Mouse (Mus musculus) urinary bladder, postnatal 10 days (tissue): ENCODE measurements at regions not wholly inside any gene's neighbourhood (a gene's known extent, or its start where the extent isn't known, plus 50 kb on each side); places are given as distances from the start of the nearest gene placed in this dataset.

Experiments used
- DNase-seq: peaks from one replicate; pipeline ENCODE4 v3.0.0; 2022; ENCODE audit warnings: low spot score

GRCm38 (mm10) chr5:126335091-126335490 lies 803.5 kb downstream of the Tmem132b start:
- DNase-seq, result no peak

- no peak for DNase-seq
Measured at GRCm38 (mm10) chr5:126335553-126336520, 804.3 kb downstream of the Tmem132b start.

- no peak for DNase-seq
Measured at GRCm38 (mm10) chr5:126337884-126338283, 806.3 kb downstream of the Tmem132b start.

- no peak for DNase-seq
Measured at GRCm38 (mm10) chr5:126343570-126343969, 812.0 kb downstream of the Tmem132b start.

GRCm38 (mm10) chr5:126350936-126351335 lies 819.4 kb downstream of the Tmem132b start:
- no peak for DNase-seq

- DNase-seq, result no peak
Measured at GRCm38 (mm10) chr5:126369436-126369835, 837.9 kb downstream of the Tmem132b start.

- no peak for DNase-seq
Measured at GRCm38 (mm10) chr5:126392306-126392705, 849.3 kb upstream of the Tmem132c start.

- no peak for DNase-seq
Measured at GRCm38 (mm10) chr5:126395331-126395730, 846.3 kb upstream of the Tmem132c start.

- no peak for DNase-seq
Measured at GRCm38 (mm10) chr5:126431748-126432147, 809.9 kb upstream of the Tmem132c start.

- DNase-seq, result no peak
Measured at GRCm38 (mm10) chr5:126438696-126439095, 802.9 kb upstream of the Tmem132c start.

- DNase-seq, result no peak
Measured at GRCm38 (mm10) chr5:126440516-126440915, 801.1 kb upstream of the Tmem132c start.

- no peak for DNase-seq
Measured at GRCm38 (mm10) chr5:126475761-126476160, 765.8 kb upstream of the Tmem132c start.

- DNase-seq, result no peak
Measured at GRCm38 (mm10) chr5:126522076-126522475, 719.5 kb upstream of the Tmem132c start.

- DNase-seq, result no peak
Measured at GRCm38 (mm10) chr5:126525863-126526262, 715.7 kb upstream of the Tmem132c start.

GRCm38 (mm10) chr5:126530806-126531527 lies 710.6 kb upstream of the Tmem132c start:
- no peak for DNase-seq

- no peak for DNase-seq
Measured at GRCm38 (mm10) chr5:126531528-126531894, 710.1 kb upstream of the Tmem132c start.

- no peak for DNase-seq
Measured at GRCm38 (mm10) chr5:126531975-126532374, 709.6 kb upstream of the Tmem132c start.

GRCm38 (mm10) chr5:126538072-126538471 lies 703.5 kb upstream of the Tmem132c start:
- DNase-seq, result no peak

- DNase-seq, result no peak
Measured at GRCm38 (mm10) chr5:126544261-126544976, 697.2 kb upstream of the Tmem132c start.

GRCm38 (mm10) chr5:126547841-126548240 lies 693.8 kb upstream of the Tmem132c start:
- DNase-seq, result no peak

- DNase-seq, result no peak
Measured at GRCm38 (mm10) chr5:126551676-126552075, 689.9 kb upstream of the Tmem132c start.

GRCm38 (mm10) chr5:126559011-126559410 lies 682.6 kb upstream of the Tmem132c start:
- DNase-seq, result no peak
